8 mouse cellular contexts compared by ENCODE assay signal in the genomic region with DNA sequence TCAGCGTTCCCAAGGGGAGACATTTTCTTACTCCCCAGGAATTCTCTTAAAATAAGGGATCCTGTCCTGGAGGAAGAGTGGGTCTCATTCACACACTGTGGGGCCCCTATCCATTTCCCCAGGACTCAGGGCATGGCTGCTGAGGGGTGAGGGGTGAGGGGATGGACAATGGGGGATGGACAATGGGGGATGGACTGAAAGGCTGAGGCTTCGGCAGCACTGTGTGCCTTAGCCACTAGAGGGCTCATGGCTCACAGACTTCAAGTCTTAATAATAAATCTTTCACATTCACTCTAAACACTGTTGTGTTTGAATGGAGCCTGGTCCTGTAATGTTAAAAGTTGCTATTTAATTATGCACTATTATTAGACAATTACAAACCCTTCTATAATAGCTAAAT. TPM values are rescaled to one million over a fixed set of nuclear protein-coding genes. Genes with fewer than 3 reads are reported as not detected.
DNase-seq lines count a peak whose midpoint lies in the region; ATAC-seq and TF ChIP-seq lines count a peak whose summit lies in the region.

No protein-coding gene starts in this region.

- no peaks in the 10 kb centered on the region for H3K9me3 ChIP-seq in ES-Bruce4 (replicated peaks; ENCODE audit: control insufficient read depth, insufficient read depth, low read length, poor library complexity, severe bottlenecking)
- no peaks in the 10 kb centered on the region for H3K9me3 ChIP-seq in heart, embryonic 12.5 days (replicated peaks)
- H3K9me3 ChIP-seq in heart, embryonic 11.5 days (replicated peaks; ENCODE audit: control insufficient read depth, low read length), result no peaks in the 10 kb centered on the region

- H3K27me3 ChIP-seq in kidney, adult 2 months (replicated peaks; ENCODE audit: control insufficient read depth, insufficient read depth, low read length), result no peaks in the 10 kb centered on the region
- no peaks in the 10 kb centered on the region for H3K27me3 ChIP-seq in ES-Bruce4 (ENCODE audit: control insufficient read depth, insufficient read depth, low read length, poor library complexity, severe bottlenecking)
- H3K27me3 ChIP-seq in heart, embryonic 12.5 days (replicated peaks), result no peaks in the 10 kb centered on the region
- no peaks in the 10 kb centered on the region for H3K27me3 ChIP-seq in heart, embryonic 11.5 days (ENCODE audit: control insufficient read depth, insufficient read depth, low read length)

- WGBS in kidney, adult 2 months, result 48% methylated on average over 2 of the region's 2 CpGs
- WGBS in heart, embryonic 12.5 days, result 53% methylated on average over 2 of the region's 2 CpGs
- 62% methylated on average over 2 of the region's 2 CpGs for WGBS in heart, embryonic 11.5 days (ENCODE audit: insufficient replicate concordance)

- no peak overlapping the region for H3K4me3 ChIP-seq in kidney, adult 2 months (ENCODE audit: insufficient read depth, low read depth, low read length)
- H3K4me3 ChIP-seq in ES-Bruce4 (ENCODE audit: low read depth, low read length), result no peak overlapping the region
- no peak overlapping the region for H3K4me3 ChIP-seq in heart, embryonic 12.5 days
- H3K4me3 ChIP-seq in heart, embryonic 11.5 days (ENCODE audit: low read depth, low read length), result no peak overlapping the region

- TF ChIP-seq CTCF in kidney, adult 2 months (conservative IDR thresholded peaks at IDR 0.05; ENCODE audit: insufficient read depth, insufficient read length, low read depth, low read length), result peak; percentile 52; the same call in 1 of the 2 replicates
- peak; percentile 64 for TF ChIP-seq CTCF in ES-Bruce4 (IDR thresholded peaks at IDR 0.05; ENCODE audit: low read depth, low read length)

- no peaks in the 10 kb centered on the region for H3K4me1 ChIP-seq in kidney, adult 2 months (ENCODE audit: control insufficient read depth, insufficient read depth, low read length)
- no peaks in the 10 kb centered on the region for H3K4me1 ChIP-seq in ES-Bruce4 (ENCODE audit: control insufficient read depth, insufficient read depth, low read length)
- no peaks in the 10 kb centered on the region for H3K4me1 ChIP-seq in heart, embryonic 12.5 days (replicated peaks)
- no peaks in the 10 kb centered on the region for H3K4me1 ChIP-seq in heart, embryonic 11.5 days (ENCODE audit: control insufficient read depth, insufficient read depth, low read length)

- H3K36me3 ChIP-seq in kidney, adult 2 months (ENCODE audit: control insufficient read depth, insufficient read depth, low read length), result no peaks in the 10 kb centered on the region
- H3K36me3 ChIP-seq in ES-Bruce4 (ENCODE audit: control insufficient read depth, insufficient read depth, low read length, poor library complexity, severe bottlenecking), result no peaks in the 10 kb centered on the region
- no peaks in the 10 kb centered on the region for H3K36me3 ChIP-seq in heart, embryonic 12.5 days
- no peaks in the 10 kb centered on the region for H3K36me3 ChIP-seq in heart, embryonic 11.5 days (ENCODE audit: control insufficient read depth, insufficient read depth, low read length)

- H3K4me2 ChIP-seq in heart, embryonic 12.5 days, result no peak overlapping the region
- H3K4me2 ChIP-seq in heart, embryonic 11.5 days, result no peak overlapping the region

- intact Hi-C loops in left cerebral cortex, postnatal 25 days (cut with DNase I), result loop anchor here (2.0 to 5.0 kb wide), 3 partner anchors 271 to 373 kb away; a partner anchor contains a TSS

- no peak for TF ChIP-seq POLR2A in kidney, adult 2 months (IDR thresholded peaks at IDR 0.05; ENCODE audit: low read depth, low read length)
- TF ChIP-seq POLR2A in ES-Bruce4 (IDR thresholded peaks at IDR 0.05; ENCODE audit: insufficient read depth, low read length), result no peak

- H3K9ac ChIP-seq in ES-Bruce4 (ENCODE audit: low read depth, poor library complexity, severe bottlenecking), result no peak overlapping the region
- H3K9ac ChIP-seq in heart, embryonic 12.5 days, result no peak overlapping the region
- H3K9ac ChIP-seq in heart, embryonic 11.5 days (ENCODE audit: low read depth, low read length), result no peak overlapping the region

- peak; percentile 18 for DNase-seq in kidney, adult 2 months
- no peak for DNase-seq in kidney, adult 18-20 months
- peak; percentile 77 for DNase-seq in embryo, embryonic 10 days (ENCODE audit: low spot score)
- peak; percentile 20 to 36 for DNase-seq in left cerebral cortex, postnatal 25 days (ENCODE audit: low spot score in 2 of 2)
- DNase-seq in testis, postnatal 10 days (ENCODE audit: low spot score), result peak; percentile 47

- no peak overlapping the region for H3K27ac ChIP-seq in kidney, adult 2 months (ENCODE audit: insufficient read depth, low read depth, low read length)
- H3K27ac ChIP-seq in ES-Bruce4 (ENCODE audit: insufficient read depth, low read length), result no peak overlapping the region
- no peak overlapping the region for H3K27ac ChIP-seq in heart, embryonic 12.5 days (ENCODE audit: poor library complexity, severe bottlenecking)
- no peak overlapping the region for H3K27ac ChIP-seq in heart, embryonic 11.5 days (ENCODE audit: low read depth, low read length)

- TF ChIP-seq EP300 in ES-Bruce4 (IDR thresholded peaks at IDR 0.05; ENCODE audit: insufficient read depth, low read depth, low read length), result no peak

- ATAC-seq in heart, embryonic 12.5 days (ENCODE audit: insufficient number of reproducible peaks, low FRiP score), result no peak
- no peak for ATAC-seq in heart, embryonic 11.5 days (replicated peaks; ENCODE audit: insufficient number of reproducible peaks, low FRiP score, low TSS enrichment)

RNA-seq across cellular contexts. Expression of a gene that starts 21.4 kb away (rescaled TPM):
- polyA plus RNA-seq in kidney, adult 2 months (2012; rRNA removed), result 0.26 and 0.27 TPM in 2 replicates
- not detected in 2 replicates for polyA plus RNA-seq in ES-Bruce4 (2011; ENCODE audit: insufficient read depth, insufficient read length, low read depth, missing spikeins)
- total RNA-seq in left cerebral cortex, postnatal 25 days (2021), result 10 to 100 TPM; 11.4 to 12.4 TPM
- 0.35 and 0.45 TPM in 2 replicates for polyA plus RNA-seq in heart, embryonic 12.5 days (2016; fragmentation: Nextera tagmentation; extraction: Ambion mirVana)
- polyA plus RNA-seq in heart, embryonic 11.5 days (2014; fragmentation: Nextera tagmentation; extraction: Ambion mirVana), result 0.21 and 0.46 TPM in 2 replicates
